Mouse (Mus musculus) skeletal muscle tissue, postnatal 0 days (tissue): Measurements from ENCODE around the gene Zfp27. TPM values are rescaled to one million over a fixed set of nuclear protein-coding genes. Genes with fewer than 3 reads are reported as not detected.

ENCODE experiments used
- microRNA-seq, 2 experiments: library from miRNA; unstranded; fragments of <30 nt; microRNA quantifications; one replicate each; pipeline ENCODE4; 2016
- polyA plus RNA-seq: library from polyadenylated mRNA; unstranded; fragments of >200 nt; fragmentation: Nextera tagmentation; extraction: Ambion mirVana; gene quantifications from 2 replicates; pipeline ENCODE4 v1.2.1, GENCODE M21; 2015

The Zfp27 gene
- polyA plus RNA-seq = 4.8 and 6.9 TPM in 2 replicates

GRCm38 (mm10) chr7:29905966-29906681, at the start of gene Zfp27:
Gene Zfp27 (minus strand): TSS chr7:29906572.

DNA sequence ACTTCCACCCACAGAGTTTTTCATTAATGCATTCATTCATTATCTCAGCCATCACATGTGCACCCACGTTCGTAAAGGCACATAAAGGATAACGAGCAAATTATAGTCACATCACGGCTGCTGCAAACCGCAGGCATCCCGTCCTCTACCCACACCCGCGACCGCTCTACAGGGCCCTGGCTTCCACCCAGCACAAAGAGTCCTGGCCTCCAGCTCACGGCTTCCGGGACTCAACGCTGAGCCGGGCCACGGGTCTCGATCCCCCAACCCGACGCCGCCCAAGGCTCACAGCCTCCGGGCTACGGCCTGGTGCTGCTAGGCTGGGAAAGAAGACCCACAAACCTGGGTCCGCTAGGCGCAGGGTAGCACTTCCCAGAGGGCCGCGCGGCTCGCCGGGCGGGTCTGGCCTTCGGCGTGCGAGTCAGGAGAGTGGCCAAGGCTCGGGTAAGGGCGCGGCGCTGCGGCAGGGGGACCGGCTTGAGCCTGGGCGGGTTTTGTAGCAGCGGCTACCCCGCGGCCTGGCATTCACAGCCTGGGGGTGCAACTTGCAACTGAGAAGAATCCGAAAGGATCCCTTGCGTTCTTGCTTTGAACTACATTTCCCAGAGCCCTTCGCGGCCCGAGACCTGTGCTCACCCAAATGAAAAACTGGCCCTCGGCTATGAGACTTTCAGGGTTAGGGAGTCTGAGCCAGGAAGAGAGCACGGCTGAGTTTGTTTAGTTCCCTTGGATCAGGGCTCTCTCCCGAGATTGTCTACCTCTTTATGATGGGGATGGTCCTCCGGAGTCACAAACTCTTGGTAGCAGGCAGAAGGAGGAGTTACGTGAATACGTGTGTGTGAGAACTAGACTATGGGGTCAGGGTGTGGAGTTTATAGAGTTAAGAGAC, 47.4 kb upstream of the Zfp27 start, which contains the start of gene Zfp74:
Gene Zfp74, minus strand, starts transcription at position 577 of the 889 bp plus-strand sequence.

GRCm38 (mm10) chr7:29908130-29908950, 2.0 kb upstream of the Zfp27 start, which contains the start of gene Zfp383:
Gene Zfp383 (plus strand): TSS chr7:29908223.

GRCm38 (mm10) chr7:29859532-29860517, 46.5 kb downstream of the Zfp27 start, which contains the start of gene Zfp420:
Gene Zfp420 (plus strand): TSS chr7:29859979.

DNA sequence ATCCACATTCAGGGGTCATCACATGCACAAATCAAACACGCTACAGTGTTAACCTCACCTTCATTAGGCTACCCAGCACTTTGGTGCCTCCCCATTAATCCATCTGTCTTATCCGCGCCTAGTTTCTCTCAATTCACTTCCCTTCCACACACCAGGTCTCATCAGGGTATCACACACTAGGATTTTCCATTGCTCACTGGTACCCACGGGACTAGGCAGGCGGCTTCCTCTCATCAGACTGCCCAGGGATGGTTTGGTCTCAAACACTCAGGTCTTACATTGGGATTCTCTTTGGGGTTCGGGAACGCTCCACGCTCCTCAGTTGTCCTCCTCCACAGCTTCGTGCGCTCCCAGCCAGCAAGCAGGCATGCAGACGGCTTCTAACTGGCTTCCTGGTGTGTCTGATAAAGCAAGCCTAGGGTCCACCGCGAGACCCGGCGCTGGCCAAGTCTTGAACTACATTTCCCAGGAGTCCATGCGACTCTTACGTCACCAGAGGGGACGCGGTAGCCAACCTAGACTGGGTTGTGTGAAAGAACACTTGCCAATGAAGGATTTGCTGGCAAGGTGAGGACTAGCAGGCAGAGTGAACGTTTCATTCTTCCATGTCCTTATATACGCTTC, 53.0 kb downstream of the Zfp27 start, which contains the start of gene Zfp940:
Gene Zfp940, minus strand, starts transcription at position 451 of the 624 bp plus-strand sequence.

Small RNAs within 50 kb of the gene (microRNA-seq; reads per million reads assigned to microRNA genes)
- gene Mir7668 = 0.10 to 0.21 reads per million in 2 experiments

Other genes starting within 250 kb of the Zfp27 start
- not detected in 2 replicates for gene Catsperg2, start 179.5 kb downstream of the Zfp27 start, polyA plus RNA-seq
- 7.2 and 7.7 TPM in 2 replicates for gene Zfp84, start 138.0 kb downstream of the Zfp27 start, polyA plus RNA-seq
- 8.1 and 9.6 TPM in 2 replicates for gene Zfp30, start 122.6 kb downstream of the Zfp27 start, polyA plus RNA-seq
- gene Zfp790, start 90.5 kb downstream of the Zfp27 start, polyA plus RNA-seq = 6.4 TPM in 2 replicates
- 0.67 and 0.78 TPM in 2 replicates for gene Zfp940, start 52.9 kb downstream of the Zfp27 start, polyA plus RNA-seq
- gene Zfp420, start 46.6 kb downstream of the Zfp27 start, polyA plus RNA-seq = 3.1 and 3.4 TPM in 2 replicates
- gene Zfp383, start 1.7 kb upstream of the Zfp27 start, polyA plus RNA-seq = 4.1 and 5.6 TPM in 2 replicates
- gene Zfp74, start 47.5 kb upstream of the Zfp27 start, polyA plus RNA-seq = 4.9 and 5.2 TPM in 2 replicates
- gene Zfp568, start 77.4 kb upstream of the Zfp27 start, polyA plus RNA-seq = 31.5 and 37.1 TPM in 2 replicates
- gene Zfp14, start 144.8 kb upstream of the Zfp27 start, polyA plus RNA-seq = 1.8 and 2.2 TPM in 2 replicates
- gene Zfp82, start 166.3 kb upstream of the Zfp27 start, polyA plus RNA-seq = 4.1 and 5.1 TPM in 2 replicates
- 0.23 TPM in 1 of 2 replicates, not detected in the other for gene Gm26920, start 183.8 kb upstream of the Zfp27 start, polyA plus RNA-seq
- 5.4 TPM in 2 replicates for gene Zfp566, start 184.0 kb upstream of the Zfp27 start, polyA plus RNA-seq
- 51.2 and 53.2 TPM in 2 replicates for gene Zfp260, start 188.2 kb upstream of the Zfp27 start, polyA plus RNA-seq
- 3.3 and 3.8 TPM in 2 replicates for gene Zfp382, start 215.4 kb upstream of the Zfp27 start, polyA plus RNA-seq